Mouse (Mus musculus): ENCODE measurements around the gene Filip1l.

GRCm38 (mm10) chr16:57534811-57535210, 181.9 kb downstream of the Filip1l start:
- TF ChIP-seq CTCF (IDR thresholded peaks at IDR 0.05; ENCODE audit: control insufficient read depth, insufficient read depth, low read length) (no peak), POLR2A (IDR thresholded peaks at IDR 0.05; ENCODE audit: borderline replicate concordance, control insufficient read depth, low read depth, low read length) (no peak)
